Mouse (Mus musculus): ENCODE measurements around the gene Pagr1a. TPM values are rescaled to one million over a fixed set of nuclear protein-coding genes. Genes with fewer than 3 reads are reported as not detected.

Pagr1a gene
- polyA plus RNA-seq, 1 experiment = 1.6 TPM

GRCm38 (mm10) chr7:127003620-127004019, 13.5 kb downstream of the Pagr1a start:
- H3K27ac ChIP-seq (ENCODE audit: insufficient read depth, low read depth, low read length) = peak overlapping the region; percentile 43
- TF ChIP-seq CTCF (IDR thresholded peaks at IDR 0.05; ENCODE audit: extremely low read depth, insufficient read length, insufficient replicate concordance, low read depth, low read length) (no peak), POLR2A (IDR thresholded peaks at IDR 0.05; ENCODE audit: low read depth, low read length) (no peak)

GRCm38 (mm10) chr7:126999568-126999967, 17.6 kb downstream of the Pagr1a start:
- peaks cover 61% of the 10 kb centered on the region for H3K36me3 ChIP-seq (ENCODE audit: control insufficient read depth, insufficient read depth, low read length)
- no peak overlapping the region for H3K4me3 ChIP-seq (ENCODE audit: low read depth, low read length)
- 84% methylated on average over 10 of the region's 10 CpGs for WGBS
- H3K27me3 ChIP-seq (ENCODE audit: control insufficient read depth, insufficient read depth, low read length) = no peaks in the 10 kb centered on the region
- 0 out of 2 replicates have a peak, but pooled peaks cover 2% of the 10 kb centered on the region for H3K4me1 ChIP-seq (ENCODE audit: control insufficient read depth, insufficient read depth, insufficient read length, low read length)
- no peak overlapping the region for H3K27ac ChIP-seq (ENCODE audit: insufficient read depth, low read depth, low read length)
- TF ChIP-seq CTCF (IDR thresholded peaks at IDR 0.05; ENCODE audit: extremely low read depth, insufficient read length, insufficient replicate concordance, low read depth, low read length) (no peak), POLR2A (IDR thresholded peaks at IDR 0.05; ENCODE audit: low read depth, low read length) (no peak)

More at GRCm38 (mm10) chr7:127003620-127004019, 13.5 kb downstream of the Pagr1a start:
- Histone ChIP-seq H3K4me1 (ENCODE audit: control insufficient read depth, insufficient read depth, insufficient read length, low read length) (peaks cover 16% of the 10 kb centered on the region; the same call in 1 of the 2 replicates), H3K27me3 (ENCODE audit: control insufficient read depth, insufficient read depth, low read length) (no peaks in the 10 kb centered on the region), H3K4me3 (ENCODE audit: low read depth, low read length) (peak overlapping the region; percentile 17; the same call in 1 of the 2 replicates), H3K36me3 (ENCODE audit: control insufficient read depth, insufficient read depth, low read length) (peaks cover 30% of the 10 kb centered on the region)
- 38% methylated on average over 5 of the region's 5 CpGs for WGBS

- peaks cover 81% of the 10 kb centered on the region for H3K36me3 ChIP-seq (ENCODE audit: control insufficient read depth, insufficient read depth, low read length)
- H3K4me1 ChIP-seq (ENCODE audit: control insufficient read depth, insufficient read depth, insufficient read length, low read length) = no peaks in the 10 kb centered on the region
- TF ChIP-seq POLR2A (IDR thresholded peaks at IDR 0.05; ENCODE audit: low read depth, low read length) (no peak), CTCF (IDR thresholded peaks at IDR 0.05; ENCODE audit: extremely low read depth, insufficient read length, insufficient replicate concordance, low read depth, low read length) (no peak)
- H3K4me3 ChIP-seq (ENCODE audit: low read depth, low read length) = no peak overlapping the region
- no peak overlapping the region for H3K27ac ChIP-seq (ENCODE audit: insufficient read depth, low read depth, low read length)
- no peaks in the 10 kb centered on the region for H3K27me3 ChIP-seq (ENCODE audit: control insufficient read depth, insufficient read depth, low read length)
- WGBS = 91% methylated on average over 4 of the region's 4 CpGs
Measured at GRCm38 (mm10) chr7:126996449-126996848, 20.7 kb downstream of the Pagr1a start.

- 80% methylated on average over 8 of the region's 8 CpGs for WGBS
- Histone ChIP-seq H3K27ac (ENCODE audit: insufficient read depth, low read depth, low read length) (no peak overlapping the region), H3K27me3 (ENCODE audit: control insufficient read depth, insufficient read depth, low read length) (no peaks in the 10 kb centered on the region), H3K4me1 (ENCODE audit: control insufficient read depth, insufficient read depth, insufficient read length, low read length) (no peaks in the 10 kb centered on the region), H3K4me3 (ENCODE audit: low read depth, low read length) (no peak overlapping the region), H3K36me3 (ENCODE audit: control insufficient read depth, insufficient read depth, low read length) (peaks cover 63% of the 10 kb centered on the region)
- TF ChIP-seq POLR2A (IDR thresholded peaks at IDR 0.05; ENCODE audit: low read depth, low read length) = no peak
- no peak for TF ChIP-seq CTCF (IDR thresholded peaks at IDR 0.05; ENCODE audit: extremely low read depth, insufficient read length, insufficient replicate concordance, low read depth, low read length)
Measured at GRCm38 (mm10) chr7:126988816-126989215, 28.3 kb downstream of the Pagr1a start.

- no peaks in the 10 kb centered on the region for H3K27me3 ChIP-seq (ENCODE audit: control insufficient read depth, insufficient read depth, low read length)
- no peak overlapping the region for H3K27ac ChIP-seq (ENCODE audit: insufficient read depth, low read depth, low read length)
- H3K4me3 ChIP-seq (ENCODE audit: low read depth, low read length) = no peak overlapping the region
- TF ChIP-seq POLR2A (IDR thresholded peaks at IDR 0.05; ENCODE audit: low read depth, low read length) (no peak), CTCF (IDR thresholded peaks at IDR 0.05; ENCODE audit: extremely low read depth, insufficient read length, insufficient replicate concordance, low read depth, low read length) (peak; percentile 62)
- H3K4me1 ChIP-seq (ENCODE audit: control insufficient read depth, insufficient read depth, insufficient read length, low read length) = peaks cover 20% of the 10 kb centered on the region; the same call in 1 of the 2 replicates
- H3K36me3 ChIP-seq (ENCODE audit: control insufficient read depth, insufficient read depth, low read length) = peaks cover 45% of the 10 kb centered on the region
- WGBS = 23% methylated on average over 9 of the region's 9 CpGs
Measured at GRCm38 (mm10) chr7:126986319-126986718, 30.8 kb downstream of the Pagr1a start.

- no peak for TF ChIP-seq POLR2A (IDR thresholded peaks at IDR 0.05; ENCODE audit: low read depth, low read length)
- TF ChIP-seq CTCF (IDR thresholded peaks at IDR 0.05; ENCODE audit: extremely low read depth, insufficient read length, insufficient replicate concordance, low read depth, low read length) = no peak
- 78% methylated on average over 10 of the region's 10 CpGs for WGBS
- Histone ChIP-seq H3K36me3 (ENCODE audit: control insufficient read depth, insufficient read depth, low read length) (peaks cover 43% of the 10 kb centered on the region), H3K4me3 (ENCODE audit: low read depth, low read length) (no peak overlapping the region), H3K4me1 (ENCODE audit: control insufficient read depth, insufficient read depth, insufficient read length, low read length) (peaks cover 23% of the 10 kb centered on the region), H3K27me3 (ENCODE audit: control insufficient read depth, insufficient read depth, low read length) (no peaks in the 10 kb centered on the region), H3K27ac (ENCODE audit: insufficient read depth, low read depth, low read length) (no peak overlapping the region)
Measured at GRCm38 (mm10) chr7:126984667-126985444, 32.3 kb downstream of the Pagr1a start.

DNA sequence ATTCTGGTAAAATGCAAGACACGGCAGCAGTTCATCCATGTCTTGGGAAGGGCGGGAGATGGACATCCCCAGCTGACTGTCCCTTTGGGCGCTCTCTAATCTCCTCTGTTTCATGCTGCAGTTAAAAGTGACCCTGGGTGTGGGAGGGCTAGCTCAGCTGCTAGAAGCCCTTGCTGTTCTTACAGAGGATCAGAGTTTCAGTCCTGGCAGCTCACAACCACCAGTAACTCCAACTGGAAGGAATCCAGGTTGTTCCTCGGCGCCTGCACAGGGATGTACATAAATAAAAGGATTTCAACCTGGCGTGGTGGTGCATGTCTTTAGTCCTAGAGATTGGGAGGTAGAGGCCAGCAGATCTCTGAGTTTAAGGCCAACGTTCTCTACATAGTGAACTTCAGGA, 34.0 kb downstream of the Pagr1a start:
- peaks cover 33% of the 10 kb centered on the region for H3K4me1 ChIP-seq (ENCODE audit: control insufficient read depth, insufficient read depth, insufficient read length, low read length)
- H3K27ac ChIP-seq (ENCODE audit: insufficient read depth, low read depth, low read length) = peak overlapping the region; percentile 86
- whole genome bisulfite sequencing = 77% methylated on average over 7 of the region's 7 CpGs
- peaks cover 44% of the 10 kb centered on the region for H3K36me3 ChIP-seq (ENCODE audit: control insufficient read depth, insufficient read depth, low read length)
- no peak overlapping the region for H3K4me3 ChIP-seq (ENCODE audit: low read depth, low read length)
- no peaks in the 10 kb centered on the region for H3K27me3 ChIP-seq (ENCODE audit: control insufficient read depth, insufficient read depth, low read length)
- TF ChIP-seq CTCF (IDR thresholded peaks at IDR 0.05; ENCODE audit: extremely low read depth, insufficient read length, insufficient replicate concordance, low read depth, low read length) (no peak), POLR2A (IDR thresholded peaks at IDR 0.05; ENCODE audit: low read depth, low read length) (no peak)

All from small intestine, adult 2 months (tissue).